Mouse (Mus musculus) erythroblast, embryonic 14.5 days (primary cell): Measurements from ENCODE around the gene Zscan2.
"Not testable (repeated sequence)": the region's sequence is repeated elsewhere in the genome, so short reads cannot be mapped to it uniquely, and the experiment has no call there.

Experiments
- GATA1 ChIP-seq: IDR thresholded peaks from 2 replicates; pipeline ENCODE4 v1.6.1; 2012; ENCODE audit warnings: low read length, inconsistent platforms, mixed read lengths
- TAL1 ChIP-seq: IDR thresholded peaks from 3 replicates; pipeline ENCODE4 v1.6.1; 2012; ENCODE audit warnings: low read length, inconsistent platforms, mixed read lengths

DNA sequence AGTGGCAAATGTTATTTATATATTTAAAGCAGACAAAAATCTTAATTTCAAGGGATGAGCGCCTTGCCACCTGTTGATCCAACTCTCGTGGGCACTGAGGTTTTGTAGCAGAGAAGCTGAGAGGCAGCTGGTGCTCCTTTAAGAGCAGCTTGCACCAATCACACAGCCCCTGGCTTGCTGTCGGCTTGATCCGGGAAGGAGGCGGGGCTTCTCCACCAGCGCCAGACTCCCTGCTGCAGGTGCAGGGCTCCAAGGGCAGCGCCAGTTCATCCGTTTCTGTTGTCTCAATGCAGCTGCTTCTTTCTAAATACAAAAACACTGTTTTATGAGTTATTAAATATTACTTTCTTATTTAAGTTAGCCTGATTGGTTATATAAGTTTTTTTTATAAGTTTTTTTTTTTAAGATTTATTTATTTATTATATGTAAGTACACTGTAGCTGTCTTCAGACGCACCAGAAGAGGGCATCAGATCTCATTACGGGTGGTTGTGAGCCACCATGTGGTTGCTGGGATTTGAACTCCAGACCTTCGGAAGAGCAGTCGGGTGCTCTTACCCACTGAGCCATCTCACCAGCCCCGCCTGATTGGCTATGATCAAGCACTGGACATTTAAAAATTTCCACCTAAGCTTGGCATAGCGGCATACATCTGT, 27.6 kb upstream of the Zscan2 start:
- not testable (repeated sequence) for TF ChIP-seq TAL1, GATA1
